Mouse (Mus musculus): ENCODE measurements around the gene Hook2.
A peak's percentile ranks its signal among the peaks of the same experiment; 100 is the strongest.

DNA sequence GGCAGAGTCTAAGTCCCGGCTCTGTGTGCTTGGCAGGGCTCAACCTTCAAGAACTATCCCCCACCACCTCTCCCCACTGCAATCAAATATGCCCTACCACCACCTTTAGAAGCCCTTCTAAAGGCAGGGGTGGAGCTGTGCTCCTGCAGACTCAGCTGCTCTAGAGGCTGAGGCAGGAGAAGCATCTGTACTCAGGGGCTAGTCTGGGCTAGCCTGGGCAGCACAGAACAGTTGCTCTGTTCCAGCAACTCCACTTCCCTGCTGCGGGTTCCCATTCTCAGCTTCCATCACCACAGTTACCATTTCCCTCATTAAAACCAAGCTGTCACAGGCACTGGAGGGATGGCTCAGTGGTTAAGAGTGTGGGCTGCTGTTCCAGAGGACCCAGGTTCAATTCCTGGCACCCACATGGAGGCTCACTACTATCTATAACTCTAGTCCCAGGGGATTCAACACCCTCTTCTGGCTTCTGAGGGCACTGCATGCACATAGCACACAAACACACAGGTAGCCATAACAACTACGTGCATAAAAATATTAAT lies 31.2 kb downstream of the Hook2 start:
- TF ChIP-seq CTCF (IDR thresholded peaks at IDR 0.05; ENCODE audit: low read depth) (0 out of 2 replicates have a peak, but pooled peaks have one; percentile 15), EP300 (IDR thresholded peaks at IDR 0.05; ENCODE audit: low read depth) (no peak)

Data from liver, postnatal 0 days (tissue).